Comparison of ENCODE assay signal across 8 mouse cellular contexts in genomic region chr12:39510073-39510812, GRCm38 (mm10).
DNase-seq lines count a peak whose midpoint lies in the region; ATAC-seq lines count a peak whose summit lies in the region.

No protein-coding gene starts in this region.

- ATAC-seq in common myeloid progenitor, adult 5-6 weeks (replicated peaks; ENCODE audit: low read depth, poor library complexity, severe bottlenecking): peak; percentile 100
- ATAC-seq in intestine, embryonic 16.5 days: peak; percentile 76
- peak; percentile 97 for ATAC-seq in midbrain, embryonic 15.5 days (replicated peaks)
- peak; percentile 69; the same call in 1 of the 2 replicates for ATAC-seq in stomach, embryonic 16.5 days (ENCODE audit: insufficient read depth, low FRiP score)

- no peak overlapping the region for H3K4me2 ChIP-seq in intestine, embryonic 16.5 days (ENCODE audit: low read depth, low read length)
- H3K4me2 ChIP-seq in midbrain, embryonic 15.5 days: peak overlapping the region; percentile 53
- H3K4me2 ChIP-seq in stomach, embryonic 16.5 days (ENCODE audit: low read depth, low read length): no peak overlapping the region

- H3K27ac ChIP-seq in intestine, embryonic 16.5 days (ENCODE audit: low read length): no peak overlapping the region
- H3K27ac ChIP-seq in midbrain, embryonic 15.5 days: no peak overlapping the region
- no peak overlapping the region for H3K27ac ChIP-seq in stomach, embryonic 16.5 days (ENCODE audit: low read length)

- DNase-seq in 3T3-L1 (ENCODE audit: low read depth, low spot score) (peak; percentile 84), WW6 (ENCODE audit: low read depth, low spot score) (peak; percentile 34)
- peak; percentile 41 for DNase-seq in gastrocnemius, postnatal 14 days
- DNase-seq in left cerebral cortex, postnatal 10 days (ENCODE audit: extremely low spot score in 1 of 2, low spot score in 2 of 2): peak; percentile 58 to 81

- no peak overlapping the region for H3K4me3 ChIP-seq in intestine, embryonic 16.5 days (ENCODE audit: low read length)
- H3K4me3 ChIP-seq in midbrain, embryonic 15.5 days: peak overlapping the region; percentile 24
- H3K4me3 ChIP-seq in stomach, embryonic 16.5 days (replicated peaks; ENCODE audit: low read length): no peak overlapping the region

- H3K27me3 ChIP-seq in intestine, embryonic 16.5 days (replicated peaks; ENCODE audit: control insufficient read depth, insufficient read depth, low read length): no peaks in the 10 kb centered on the region
- H3K27me3 ChIP-seq in midbrain, embryonic 15.5 days (replicated peaks): no peaks in the 10 kb centered on the region
- no peaks in the 10 kb centered on the region for H3K27me3 ChIP-seq in stomach, embryonic 16.5 days (ENCODE audit: control insufficient read depth, insufficient read depth, low read length)

- 24% methylated on average over 13 of the region's 13 CpGs for WGBS in intestine, embryonic 16.5 days
- 10% methylated on average over 13 of the region's 13 CpGs for WGBS in midbrain, embryonic 15.5 days
- 25% methylated on average over 13 of the region's 13 CpGs for WGBS in stomach, embryonic 16.5 days

- H3K36me3 ChIP-seq in intestine, embryonic 16.5 days (ENCODE audit: control insufficient read depth, insufficient read depth, low read length): no peaks in the 10 kb centered on the region
- H3K36me3 ChIP-seq in midbrain, embryonic 15.5 days (replicated peaks): no peaks in the 10 kb centered on the region
- H3K36me3 ChIP-seq in stomach, embryonic 16.5 days (ENCODE audit: control insufficient read depth, insufficient read depth, low read length): no peaks in the 10 kb centered on the region

- no peak overlapping the region for H3K9ac ChIP-seq in intestine, embryonic 16.5 days (ENCODE audit: low read depth, low read length)
- peak overlapping the region; percentile 22; the same call in 1 of the 2 replicates for H3K9ac ChIP-seq in midbrain, embryonic 15.5 days
- H3K9ac ChIP-seq in stomach, embryonic 16.5 days (ENCODE audit: low read length): no peak overlapping the region

- H3K9me3 ChIP-seq in intestine, embryonic 16.5 days (ENCODE audit: control insufficient read depth, low read length): no peaks in the 10 kb centered on the region
- H3K9me3 ChIP-seq in midbrain, embryonic 15.5 days: no peaks in the 10 kb centered on the region
- H3K9me3 ChIP-seq in stomach, embryonic 16.5 days (replicated peaks; ENCODE audit: control insufficient read depth, low read length): no peaks in the 10 kb centered on the region

- intact Hi-C loops in gastrocnemius, postnatal 14 days (cut with DNase I; ENCODE audit: low total_unique reads): loop anchor here (5.0 to 10.0 kb wide), 2 partner anchors 565 to 652 kb away; no protein-coding TSS in a partner anchor
- intact Hi-C loops in left cerebral cortex, postnatal 10 days (cut with DNase I): loop anchor here (1.0 to 10.0 kb wide), 4 partner anchors 225 to 653 kb away; no protein-coding TSS in a partner anchor

- H3K4me1 ChIP-seq in intestine, embryonic 16.5 days (ENCODE audit: control insufficient read depth, insufficient read depth, low read length): no peaks in the 10 kb centered on the region
- H3K4me1 ChIP-seq in midbrain, embryonic 15.5 days: peaks cover 5% of the 10 kb centered on the region
- no peaks in the 10 kb centered on the region for H3K4me1 ChIP-seq in stomach, embryonic 16.5 days (ENCODE audit: control insufficient read depth, insufficient read depth, low read length)

Comparison
In these comparisons a context has a peak if more than half of its experiments do, and no peak if none do; other contexts are left out.
1. DNase-seq: peak in every context shown above with its lines; median percentile 84 in 3T3-L1; 70 in left cerebral cortex, postnatal 10 days; 41 in gastrocnemius, postnatal 14 days; 34 in WW6.